Mouse (Mus musculus) right cerebral cortex, postnatal 25 days (tissue): ENCODE data around the gene Myo1b.

Experiments
- DNase-seq: peaks from one replicate; pipeline ENCODE4 v3.0.0; 2022

Myo1b gene

DNA sequence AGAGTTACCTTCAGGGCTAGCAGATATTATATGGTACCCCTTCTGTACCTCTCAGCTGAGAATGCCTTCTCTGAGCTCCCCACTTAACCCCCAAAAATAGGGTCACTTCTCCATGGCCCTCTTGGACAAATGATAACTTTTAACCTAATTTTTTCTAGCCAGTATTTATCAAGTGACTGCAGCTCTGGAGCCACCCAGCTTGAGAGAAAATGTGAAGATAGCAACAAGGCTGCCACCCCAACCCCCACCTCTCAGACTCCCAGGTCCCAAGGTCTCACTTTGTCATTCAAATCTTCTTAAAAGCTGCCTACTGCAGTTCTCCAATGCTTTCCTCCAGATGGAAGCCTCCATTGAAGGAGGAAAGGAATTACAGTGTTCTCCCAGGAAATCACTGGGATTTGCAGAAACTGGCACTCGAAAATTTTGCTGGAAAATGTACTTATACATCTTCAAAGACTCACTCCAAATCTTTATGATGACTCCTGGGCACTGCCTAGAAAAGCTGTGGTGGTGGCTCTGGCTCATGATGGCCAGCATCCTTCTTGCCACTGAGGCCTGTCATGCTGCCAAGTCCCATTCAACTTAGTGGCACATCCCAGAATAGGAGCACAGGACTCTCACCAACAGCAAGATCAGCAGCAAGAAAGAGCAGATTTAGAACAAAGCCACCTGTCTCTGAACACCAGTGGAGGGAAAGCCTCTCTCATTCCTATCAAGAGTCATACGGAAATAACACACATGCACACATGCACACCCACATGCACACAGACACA is 70.4 kb downstream of the Myo1b start:
- DNase-seq: no peak

GRCm38 (mm10) chr1:51837845-51838623 is 77.8 kb downstream of the Myo1b start:
- DNase-seq: no peak

GRCm38 (mm10) chr1:51837311-51837710 is 78.6 kb downstream of the Myo1b start:
- no peak for DNase-seq

- no peak for DNase-seq
These were observed 80.1 kb downstream of the Myo1b start for GRCm38 (mm10) chr1:51835795-51836194.

DNA sequence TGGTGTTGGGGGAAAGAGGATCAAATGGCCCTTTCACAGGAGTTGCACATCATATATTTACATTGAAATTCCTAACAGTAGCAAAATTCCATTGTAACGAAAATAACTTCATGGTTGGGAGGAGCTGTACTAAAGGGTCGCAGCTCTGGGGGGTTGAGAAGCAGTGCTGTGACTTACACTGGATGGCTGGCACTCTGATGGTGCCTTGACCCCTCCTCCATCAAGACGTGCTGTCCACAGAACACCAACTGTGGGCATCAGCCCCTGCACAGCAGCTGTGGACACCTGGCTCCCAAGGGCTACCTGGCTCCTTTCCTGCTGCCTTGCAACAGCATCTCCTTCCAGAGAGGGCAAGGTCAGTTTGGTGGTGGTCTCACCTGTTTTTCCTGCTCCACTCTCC is 81.8 kb downstream of the Myo1b start:
- DNase-seq: no peak

GRCm38 (mm10) chr1:51829353-51829752 is 86.5 kb downstream of the Myo1b start:
- DNase-seq: no peak

- DNase-seq: no peak
These were observed 93.3 kb downstream of the Myo1b start for GRCm38 (mm10) chr1:51822531-51822930.

GRCm38 (mm10) chr1:51821701-51822495 is 94.0 kb downstream of the Myo1b start:
- DNase-seq: no peak

DNA sequence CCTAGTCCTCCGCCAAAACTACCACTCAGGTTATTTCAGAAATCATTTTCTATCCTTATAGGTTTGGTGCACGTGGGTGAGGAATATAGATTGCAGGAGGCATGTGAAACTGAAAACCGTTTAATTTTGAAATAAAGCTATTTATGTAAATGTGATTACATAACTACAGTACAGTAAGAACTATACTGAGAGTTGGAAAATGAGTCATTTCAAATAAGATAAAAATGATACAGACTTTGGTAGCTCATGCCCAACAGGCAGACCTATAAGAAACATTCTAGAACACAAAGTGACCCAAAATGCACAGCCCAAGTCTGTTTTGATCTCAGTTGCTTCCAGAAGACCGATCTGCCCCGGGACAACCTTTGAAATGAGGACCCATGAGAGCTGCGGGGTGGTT is 95.4 kb downstream of the Myo1b start:
- no peak for DNase-seq

DNA sequence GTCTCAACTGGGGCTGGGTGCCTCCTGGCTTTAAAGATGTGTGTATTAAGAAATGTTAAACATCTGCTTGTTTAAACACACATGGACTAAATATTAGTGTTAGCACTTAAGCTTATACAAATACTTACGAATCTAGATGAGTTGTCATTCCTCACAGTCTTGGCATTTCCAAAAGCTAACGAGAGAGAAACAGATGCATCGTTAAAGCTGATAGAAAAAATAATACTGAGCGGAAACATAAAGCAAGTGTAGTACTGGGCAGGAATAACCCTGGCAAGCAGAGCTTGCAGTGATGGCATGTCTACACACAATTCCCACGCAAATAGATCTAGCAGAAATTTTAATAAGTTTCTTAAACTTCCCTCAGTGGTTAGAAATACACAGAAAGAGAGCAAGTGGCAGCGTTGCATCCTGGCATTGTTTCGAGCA is 95.8 kb downstream of the Myo1b start:
- DNase-seq: no peak

GRCm38 (mm10) chr1:51815636-51816035 is 100.2 kb downstream of the Myo1b start:
- no peak for DNase-seq

DNA sequence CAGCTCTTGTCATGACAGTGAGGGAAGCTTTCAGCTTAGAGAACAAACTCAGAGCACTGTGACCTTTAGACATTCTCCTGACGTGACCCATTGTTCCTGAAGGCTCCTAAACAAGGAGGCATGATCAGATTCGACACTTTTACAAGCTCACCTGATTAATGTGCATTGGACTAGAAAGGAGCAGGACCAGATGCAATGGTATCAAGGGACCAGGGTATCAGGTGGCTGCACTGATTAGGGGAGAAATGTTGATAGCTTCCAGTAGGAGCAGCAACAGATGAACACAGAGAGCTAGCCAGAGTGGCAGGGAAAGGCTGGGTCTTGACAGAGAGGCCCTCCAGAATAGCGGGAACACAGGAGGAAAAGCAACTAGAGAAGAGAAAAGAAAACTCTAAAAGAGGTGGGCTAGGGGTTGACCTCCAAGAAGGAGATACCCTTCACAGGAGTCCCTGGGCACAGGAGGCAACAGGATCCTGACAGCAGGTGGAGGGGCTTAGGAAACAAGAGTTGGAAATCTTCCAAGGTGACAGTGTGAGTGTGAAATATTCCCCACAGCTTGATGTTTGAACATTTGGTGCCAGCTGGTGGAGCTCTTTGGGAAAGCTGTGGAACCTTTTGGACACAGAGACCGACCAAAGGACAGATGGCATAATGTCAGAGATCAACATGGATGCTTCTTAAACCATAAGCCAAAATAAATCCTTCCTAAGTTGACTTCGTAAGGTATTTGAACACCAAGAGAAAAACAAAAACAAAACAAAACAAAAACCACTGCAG is 100.8 kb downstream of the Myo1b start:
- no peak for DNase-seq

GRCm38 (mm10) chr1:51808847-51809246 is 107.0 kb downstream of the Myo1b start:
- DNase-seq: no peak

DNA sequence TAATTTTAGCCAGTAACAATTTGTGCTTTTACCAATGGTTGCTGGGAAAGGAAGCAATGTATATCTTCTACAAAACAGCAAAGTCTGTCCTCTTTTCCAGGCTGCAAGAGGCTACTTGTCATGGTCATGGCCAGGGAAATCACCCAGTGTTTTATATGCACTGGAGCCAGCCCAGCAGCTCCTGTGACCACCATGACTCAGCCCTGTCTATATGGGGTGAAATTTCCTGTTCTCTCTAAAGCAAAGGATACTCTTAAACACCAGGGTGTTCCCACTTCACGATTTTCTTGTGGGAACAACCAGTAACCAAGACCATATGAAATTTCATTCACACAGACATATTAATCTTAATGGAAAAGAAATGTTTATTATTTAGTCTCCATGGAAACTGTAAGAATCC is 107.6 kb downstream of the Myo1b start:
- DNase-seq: no peak

GRCm38 (mm10) chr1:51805040-51805610 is 110.7 kb downstream of the Myo1b start:
- no peak for DNase-seq

DNA sequence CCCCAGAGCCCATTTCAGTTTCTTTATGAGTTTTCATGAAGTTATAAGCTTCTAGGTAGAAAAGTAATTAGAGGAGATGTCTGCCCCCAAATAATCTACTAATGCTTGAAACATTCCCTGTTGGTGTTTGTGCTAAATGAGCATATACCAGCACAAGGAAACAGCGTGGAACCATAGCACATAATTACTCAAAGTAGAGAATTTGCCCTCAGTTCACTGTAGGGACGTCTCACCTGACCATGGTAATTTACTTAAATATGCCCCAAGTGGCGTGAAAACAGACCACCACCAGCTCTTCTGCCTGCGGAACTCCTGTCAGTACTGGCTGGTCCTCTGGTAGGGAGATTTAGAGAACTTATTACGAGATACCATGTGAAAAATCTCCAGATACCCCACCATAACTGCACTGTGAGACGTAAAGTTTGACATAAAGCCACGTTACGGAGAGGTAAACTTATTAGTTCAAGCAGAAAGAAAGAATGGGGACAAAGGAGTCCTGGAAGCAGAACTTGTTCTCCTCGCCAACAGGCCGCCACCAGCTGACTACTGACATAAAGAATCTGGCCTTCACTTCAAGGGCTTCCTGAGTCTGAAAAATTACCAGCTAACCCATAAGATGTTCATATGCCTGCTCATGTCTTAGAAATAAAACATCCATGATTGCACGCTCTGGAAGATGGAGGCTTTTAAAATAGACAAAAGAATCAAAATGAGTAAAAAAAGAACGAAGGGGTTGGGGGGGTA is 111.4 kb downstream of the Myo1b start:
- DNase-seq: no peak

GRCm38 (mm10) chr1:51798011-51798471 is 117.8 kb downstream of the Myo1b start:
- no peak for DNase-seq

GRCm38 (mm10) chr1:51795586-51796309 is 120.1 kb downstream of the Myo1b start:
- DNase-seq: no peak

- no peak for DNase-seq
These were observed 126.6 kb downstream of the Myo1b start for GRCm38 (mm10) chr1:51789269-51789668.

GRCm38 (mm10) chr1:51782091-51782490 is 133.8 kb downstream of the Myo1b start:
- no peak for DNase-seq

DNA sequence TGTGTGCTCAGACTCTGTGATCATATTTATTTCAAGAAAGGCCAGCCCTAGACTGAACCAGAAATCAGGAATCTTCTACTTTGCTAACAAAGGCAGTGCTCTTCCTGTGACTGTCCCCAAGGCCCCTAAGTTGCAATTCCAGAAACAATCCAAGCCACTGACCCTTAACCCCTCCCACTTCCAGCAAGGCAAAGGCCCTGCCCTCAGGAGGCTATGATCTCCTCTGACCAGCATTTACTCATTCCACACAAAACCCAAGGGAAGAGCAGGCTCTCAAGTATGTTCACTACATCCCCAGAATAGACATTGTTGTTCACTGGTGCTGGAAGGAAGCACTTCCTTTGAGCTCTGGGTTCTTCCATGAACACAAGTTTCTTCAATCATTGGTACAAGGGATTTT is 135.5 kb downstream of the Myo1b start:
- DNase-seq: no peak
